Mouse (Mus musculus) G1E (cell line): ENCODE results near the gene Fam71a.

ENCODE experiments used
- CTCF ChIP-seq: IDR thresholded peaks from 2 replicates; pipeline ENCODE4 v1.5.1; 2012; ENCODE audit warnings: low read depth, low read length, inconsistent platforms, mixed read lengths
- GATA1 ChIP-seq: IDR thresholded peaks from 2 replicates; pipeline ENCODE4 v1.6.1; 2012; ENCODE audit warnings: borderline replicate concordance, low read length, inconsistent platforms, mixed read lengths

- TF ChIP-seq CTCF (no peak), GATA1 (no peak)
Measured at GRCm38 (mm10) chr1:191114868-191115267, 49.7 kb downstream of the Fam71a start.
